Mouse (Mus musculus) liver, adult 2 months (tissue): ENCODE results near the gene Ace2.

Source experiments
- CTCF ChIP-seq: fragments of 200-500 bp; IDR thresholded peaks from 2 replicates; pipeline ENCODE4 v1.5.1; 2011; ENCODE audit warnings: low read depth, low read length, control low read depth
- POLR2A ChIP-seq: fragments of 200-500 bp; IDR thresholded peaks from 2 replicates; pipeline ENCODE4 v1.6.1; 2011; ENCODE audit warnings: low read length, control low read depth; ENCODE audit not compliant: insufficient read depth; ENCODE audit errors: extremely low read depth

DNA sequence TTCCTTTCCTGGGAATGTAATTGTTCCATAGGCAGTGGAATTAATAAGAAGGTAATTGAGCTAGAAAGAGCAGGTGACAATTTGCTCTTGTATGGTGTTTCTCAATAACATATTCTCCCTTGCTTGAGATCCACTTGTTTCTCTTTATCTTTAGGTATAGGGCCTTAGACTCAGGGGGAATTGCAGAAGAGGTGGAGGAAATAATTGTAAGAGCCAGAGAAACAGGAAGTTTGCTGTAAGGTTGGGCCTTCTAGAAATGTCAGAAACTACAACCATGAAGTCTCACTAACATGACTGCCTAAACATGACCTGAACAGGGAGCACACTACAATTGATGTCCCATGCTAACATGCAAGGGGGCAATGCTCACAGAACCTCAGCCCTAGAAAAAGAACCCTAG, 50.7 kb downstream of the Ace2 start:
- no peak for TF ChIP-seq CTCF
- TF ChIP-seq POLR2A = no peak
